Mouse (Mus musculus): ENCODE results near the gene Ncor2.

Ncor2 gene

DNA sequence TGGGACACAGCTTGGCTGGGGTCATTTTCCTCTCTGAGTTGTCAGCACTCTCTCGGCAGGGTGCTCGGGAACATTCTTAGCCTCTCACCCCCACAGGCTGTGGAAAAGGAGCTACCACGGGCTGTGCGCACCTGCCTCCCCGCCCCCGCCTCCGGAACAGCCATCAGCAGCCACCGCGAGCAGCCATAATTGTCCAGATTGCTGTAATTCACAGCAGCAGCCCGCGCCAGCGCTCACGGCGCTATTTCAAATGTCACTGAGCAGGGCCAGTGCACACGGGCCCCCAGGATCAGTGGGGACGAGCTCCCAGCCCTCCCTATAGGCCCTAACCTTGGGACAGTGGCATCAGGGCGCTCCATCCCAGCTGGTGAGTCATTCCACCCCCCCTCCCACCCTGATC lies 116.0 kb downstream of the Ncor2 start:
- no peak for DNase-seq (ENCODE audit: low spot score)

DNA sequence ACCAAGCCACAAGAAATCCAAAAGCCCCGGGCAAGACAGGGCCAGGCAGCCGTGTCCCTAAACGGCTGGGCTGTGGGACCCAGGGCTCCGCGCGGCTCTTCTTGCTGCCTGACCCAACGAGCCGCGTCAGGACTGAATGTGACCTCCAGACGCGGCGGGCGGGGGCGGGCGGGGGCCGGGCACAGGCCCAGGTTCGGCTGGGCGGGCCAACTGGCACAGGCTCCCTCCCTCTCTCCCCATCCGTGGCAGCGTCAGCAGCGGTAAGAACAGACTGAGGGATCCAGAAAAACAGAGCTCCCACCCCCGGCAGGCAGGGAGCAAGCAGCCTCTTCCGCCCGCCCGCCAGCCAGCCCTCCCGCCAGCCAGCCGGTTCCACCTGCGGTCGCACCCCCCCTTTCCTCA lies 120.8 kb downstream of the Ncor2 start:
- peak; percentile 35 for DNase-seq (ENCODE audit: low spot score)

DNA sequence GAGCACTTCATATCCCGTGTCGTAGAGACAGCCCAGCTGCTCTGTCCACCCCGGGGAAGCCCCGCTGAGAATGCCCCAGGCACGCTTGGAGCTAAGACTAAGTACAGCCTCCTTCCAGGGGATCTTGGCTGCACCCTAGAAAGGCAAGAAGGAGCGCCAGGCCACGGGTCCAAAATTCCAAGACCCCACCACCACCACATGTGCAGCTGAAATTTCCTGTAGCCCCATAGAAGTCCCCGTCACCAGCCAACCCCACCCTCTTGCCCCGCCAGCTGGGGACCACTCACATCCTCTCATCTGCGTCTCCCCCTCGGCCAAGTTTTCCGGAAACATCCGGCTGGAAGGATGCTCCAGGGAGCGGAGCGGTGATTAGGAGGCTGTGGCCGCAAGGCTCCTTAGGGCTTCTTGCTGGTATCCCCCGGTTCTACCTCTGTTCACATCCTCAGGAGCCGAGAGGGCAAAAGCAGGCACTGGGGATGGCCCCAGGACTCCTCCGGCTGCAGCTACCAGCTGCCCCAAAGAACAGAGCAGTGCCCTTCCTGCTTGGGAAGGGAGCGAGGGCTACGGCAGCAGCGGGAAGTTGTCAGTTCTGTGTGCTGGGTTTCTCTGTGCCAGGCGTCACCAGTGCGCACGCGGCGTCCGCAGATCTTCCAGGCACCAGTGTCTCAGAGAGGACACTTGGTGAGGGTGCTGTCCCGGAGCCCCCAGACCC lies 121.3 kb downstream of the Ncor2 start:
- peak; percentile 45 for DNase-seq (ENCODE audit: low spot score)

DNA sequence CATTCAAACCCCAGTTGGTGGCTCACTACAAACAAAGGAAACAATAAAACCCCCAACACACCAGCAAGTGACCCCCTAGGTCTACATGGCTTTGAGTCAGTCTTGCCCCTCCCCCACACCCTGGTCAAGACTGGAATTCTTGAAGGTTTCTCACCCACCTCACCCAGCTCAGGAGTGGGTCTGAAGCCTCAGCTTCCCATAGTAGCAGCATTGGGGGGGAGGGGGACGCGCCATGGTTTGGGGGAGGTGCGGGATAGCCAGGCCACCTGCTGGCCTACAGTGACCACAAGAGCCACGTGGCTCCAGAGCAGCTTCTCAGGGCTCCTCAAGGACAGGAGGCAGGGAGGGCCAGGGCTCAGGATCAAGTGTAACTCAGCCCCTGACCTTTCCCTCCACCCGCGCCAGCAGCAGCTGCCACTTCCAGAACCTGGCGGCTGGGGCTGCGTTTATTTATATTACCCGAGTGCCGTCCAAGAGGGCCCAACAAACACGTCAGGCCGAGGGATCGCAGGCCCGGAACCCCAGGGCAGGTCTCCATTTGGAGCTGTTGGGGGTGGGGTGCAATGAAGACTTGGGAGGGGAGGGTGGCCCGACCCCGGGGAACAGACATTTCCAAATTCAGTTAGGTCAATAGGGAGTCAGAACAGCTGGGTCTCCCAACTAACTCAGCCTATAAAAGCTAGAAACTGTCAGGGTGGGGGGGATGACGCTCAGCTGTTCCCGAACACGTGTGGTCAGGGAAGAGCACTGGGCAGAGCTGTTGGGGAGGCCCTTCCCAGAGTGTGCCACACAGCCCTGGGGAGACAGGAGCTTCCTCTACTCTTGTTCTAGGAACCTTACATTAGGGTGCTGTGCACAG lies 122.1 kb downstream of the Ncor2 start:
- peak; percentile 85 for DNase-seq (ENCODE audit: low spot score)

DNA sequence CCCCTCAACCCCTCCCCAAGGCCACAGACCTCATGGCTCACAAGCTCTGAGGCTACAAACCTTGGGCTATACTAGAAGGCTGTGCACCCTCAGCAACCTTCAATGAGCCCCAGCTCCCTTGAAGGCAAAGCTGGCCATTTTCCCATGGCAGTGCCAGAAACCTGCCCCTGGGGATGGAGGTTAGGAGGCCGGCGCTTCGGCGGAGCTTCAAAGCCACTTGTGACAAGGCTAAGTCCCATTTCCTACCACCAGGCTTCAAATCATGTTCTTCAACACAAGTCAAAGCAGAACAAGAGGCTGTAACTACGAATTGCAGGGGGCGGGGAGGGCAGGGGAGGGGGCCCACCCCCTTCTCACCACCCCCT lies 122.7 kb downstream of the Ncor2 start:
- DNase-seq (ENCODE audit: low spot score), result peak; percentile 60

DNA sequence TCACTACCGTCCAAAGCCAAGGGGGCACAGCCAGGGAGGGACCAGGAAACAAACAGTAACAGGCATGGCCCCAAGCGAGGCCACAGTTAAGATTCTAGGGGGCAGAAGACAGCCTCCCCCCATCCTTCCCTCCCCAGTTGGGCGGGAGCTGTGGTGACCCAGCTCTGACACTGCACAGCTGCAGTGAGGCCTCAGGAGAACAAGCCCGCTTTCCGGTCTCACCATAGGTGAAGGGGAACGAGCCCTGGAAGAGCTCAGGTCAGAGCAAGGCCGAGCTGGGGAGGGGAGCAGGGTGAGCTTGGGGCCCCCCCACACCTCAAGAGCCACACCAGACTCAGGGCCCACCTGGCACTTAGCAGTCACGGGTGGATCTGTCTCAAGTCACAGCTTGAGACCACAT lies 123.1 kb downstream of the Ncor2 start:
- DNase-seq (ENCODE audit: low spot score), result no peak

DNA sequence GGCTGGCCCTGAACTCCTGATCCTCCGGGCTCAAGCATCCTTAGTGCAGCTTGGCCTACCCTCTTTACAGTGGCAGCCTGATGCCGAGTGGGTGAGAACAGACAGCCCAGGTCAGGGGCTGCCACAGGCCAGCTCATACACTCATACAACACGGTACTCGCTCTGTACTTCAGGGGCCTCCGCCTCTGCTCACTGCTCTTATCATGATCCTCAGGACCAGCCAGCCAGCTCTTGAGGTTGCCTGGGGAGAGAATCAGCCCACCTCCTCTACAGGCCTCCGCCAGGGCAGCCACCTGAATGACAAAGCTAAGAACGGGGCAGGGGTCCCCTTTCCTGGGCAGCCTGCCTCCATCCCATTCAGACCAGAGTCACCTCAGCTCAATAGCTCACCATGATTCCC lies 125.4 kb downstream of the Ncor2 start:
- DNase-seq (ENCODE audit: low spot score), result no peak

DNA sequence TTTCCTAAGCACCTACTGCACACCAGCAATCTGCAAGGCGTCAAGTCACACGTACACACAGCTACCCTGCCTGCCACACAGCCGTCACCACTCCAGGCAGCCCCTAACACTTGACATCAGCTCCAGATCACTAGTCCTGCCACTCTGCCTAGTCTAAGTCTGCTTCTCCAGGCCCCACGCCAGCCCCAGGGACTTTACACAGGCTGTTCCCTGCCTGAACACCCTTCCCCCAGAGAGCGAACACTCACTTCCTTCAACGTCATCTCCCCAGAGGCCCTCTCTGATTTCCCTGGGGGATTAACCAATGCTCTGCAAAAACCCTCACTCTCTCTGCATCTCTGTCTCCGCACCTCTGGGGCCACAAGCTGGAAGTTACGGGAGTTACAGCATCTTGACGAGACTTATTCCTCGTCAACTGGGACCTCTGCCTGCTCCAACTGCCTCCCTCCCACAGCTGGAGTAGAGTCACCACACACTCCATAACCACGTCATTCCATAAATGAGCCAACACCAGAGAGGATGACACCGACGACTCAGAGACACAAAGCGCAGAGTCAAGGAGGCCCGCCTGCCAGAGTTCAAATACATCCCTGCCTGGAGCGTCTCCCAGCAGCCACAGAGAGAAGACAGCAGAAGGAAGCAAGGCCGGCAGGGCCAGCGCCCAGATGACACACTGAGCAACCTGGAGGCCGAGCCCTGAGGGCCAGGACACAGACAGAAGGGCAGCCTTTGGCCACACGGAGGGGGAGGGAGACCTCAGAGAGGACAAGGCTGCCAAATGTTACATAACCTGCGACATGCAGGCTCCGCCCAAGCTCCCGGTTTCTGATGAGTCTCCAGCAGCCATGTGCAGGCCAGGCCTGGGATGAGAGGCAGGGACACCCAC lies 126.2 kb downstream of the Ncor2 start:
- DNase-seq (ENCODE audit: low spot score), result no peak

DNA sequence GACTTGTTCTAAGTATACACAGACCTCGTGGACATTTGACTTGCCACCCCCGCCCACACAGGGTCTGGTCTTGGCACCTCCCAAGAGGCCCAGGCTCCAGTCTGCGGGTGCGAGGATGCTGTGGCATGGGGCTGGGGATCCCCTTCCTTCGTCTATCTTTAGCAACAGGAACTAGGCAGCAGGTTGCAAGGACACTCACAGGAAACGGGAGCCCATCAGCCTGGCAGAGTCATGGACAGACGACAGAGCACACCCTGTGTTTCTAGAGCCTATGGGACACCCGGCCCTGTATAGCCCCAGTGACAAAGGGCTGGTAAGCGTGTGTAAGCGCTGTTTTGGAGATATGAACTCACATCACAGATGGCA lies 126.8 kb downstream of the Ncor2 start:
- no peak for DNase-seq (ENCODE audit: low spot score)

DNA sequence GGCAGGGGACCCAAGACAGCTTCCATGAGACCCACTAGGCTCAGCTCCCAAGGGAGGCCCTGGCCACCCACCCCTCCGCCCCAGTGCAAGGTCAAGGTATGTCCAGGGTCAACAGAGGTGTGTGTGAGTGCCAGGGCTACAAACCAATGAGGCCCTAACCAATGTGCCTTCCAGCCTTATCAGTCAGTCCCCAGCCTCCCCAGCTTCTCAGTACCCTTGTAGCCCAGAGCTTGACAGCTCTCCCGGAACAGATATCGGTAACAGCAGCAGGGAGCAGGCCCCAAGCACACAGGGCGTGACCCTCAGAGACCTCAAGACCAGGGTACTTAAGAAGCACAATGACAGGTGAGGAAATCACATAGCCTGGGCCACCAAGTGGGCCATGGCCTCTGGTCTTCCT lies 129.5 kb downstream of the Ncor2 start:
- no peak for DNase-seq (ENCODE audit: low spot score)

DNA sequence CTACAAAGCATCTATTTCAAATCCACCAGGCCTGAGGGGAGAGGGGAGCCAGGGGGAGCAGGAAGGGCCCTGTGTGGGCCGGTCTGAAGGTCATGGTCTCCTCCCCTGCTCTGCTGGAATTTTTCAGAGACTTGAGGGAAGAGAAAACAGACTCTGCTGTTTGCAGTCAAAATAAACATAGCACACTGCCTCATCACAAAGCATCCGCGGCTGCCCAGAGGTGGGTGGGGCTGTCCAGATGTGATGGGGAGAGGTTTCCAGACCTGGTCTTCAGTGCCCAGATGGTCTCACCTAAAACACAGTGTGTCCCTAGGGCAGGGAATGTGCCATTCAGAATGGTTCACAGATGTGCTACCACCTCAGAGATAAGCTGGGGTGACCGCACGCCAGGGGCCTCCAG lies 132.6 kb downstream of the Ncor2 start:
- no peak for DNase-seq (ENCODE audit: low spot score)

DNA sequence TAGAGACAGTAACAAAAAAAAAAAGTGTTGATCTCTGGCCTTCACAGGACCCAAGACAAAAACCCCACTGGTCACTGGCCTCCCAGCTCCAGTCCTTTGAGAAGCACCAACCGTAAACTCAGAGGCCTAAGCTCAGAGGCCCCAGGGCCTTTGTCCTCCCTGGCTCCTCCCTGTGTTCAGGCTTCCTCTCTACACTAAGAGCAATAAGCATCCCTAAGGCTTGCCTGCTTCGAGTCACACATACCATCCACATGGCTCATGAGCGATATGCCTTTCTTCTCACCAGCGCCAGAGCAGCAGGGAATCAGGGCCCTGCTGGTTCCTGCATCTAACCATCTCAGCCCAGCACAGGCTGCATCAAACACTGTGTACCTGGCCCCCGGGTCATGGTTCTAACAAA lies 133.8 kb downstream of the Ncor2 start:
- DNase-seq (ENCODE audit: low spot score), result peak; percentile 65

DNA sequence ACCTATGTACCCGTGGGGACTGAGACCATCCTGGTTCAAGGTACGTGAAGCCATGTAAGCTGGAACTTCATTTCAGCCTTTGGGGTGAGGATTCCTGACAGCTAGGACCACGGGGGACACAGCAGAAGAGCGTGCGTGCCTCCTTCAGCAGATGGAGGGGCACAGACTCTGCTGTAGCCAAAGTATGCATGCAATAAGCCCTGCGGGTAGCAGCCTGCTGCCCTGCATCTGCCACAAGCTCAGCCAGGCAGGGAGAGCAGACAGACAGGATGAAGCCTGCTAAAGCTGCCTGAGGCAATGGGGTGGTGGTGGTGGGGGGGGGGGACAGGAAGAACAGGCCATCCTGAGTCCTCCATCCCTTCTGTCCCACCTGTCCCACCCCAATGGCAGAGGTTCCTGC lies 135.6 kb downstream of the Ncor2 start:
- no peak for DNase-seq (ENCODE audit: low spot score)

DNA sequence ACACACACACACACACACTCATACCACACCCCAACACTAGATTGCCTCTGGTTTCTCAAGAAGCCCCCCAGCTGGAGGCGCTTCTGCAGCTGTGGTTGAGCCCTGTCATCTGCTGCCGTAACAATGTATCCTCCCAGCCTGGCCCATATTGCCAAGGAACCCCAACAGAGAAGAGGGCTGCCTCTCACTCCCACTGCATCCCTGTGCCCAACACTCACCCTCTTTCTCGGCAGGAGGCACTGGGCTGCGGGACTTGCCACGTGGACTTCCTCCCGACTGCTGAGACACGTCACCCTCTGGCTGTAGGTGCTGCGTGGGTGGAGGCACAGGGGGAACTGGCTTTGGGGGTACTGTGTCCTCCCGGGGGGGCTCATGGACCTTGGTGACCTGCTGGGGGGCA lies 137.4 kb downstream of the Ncor2 start:
- no peak for DNase-seq (ENCODE audit: low spot score)

DNA sequence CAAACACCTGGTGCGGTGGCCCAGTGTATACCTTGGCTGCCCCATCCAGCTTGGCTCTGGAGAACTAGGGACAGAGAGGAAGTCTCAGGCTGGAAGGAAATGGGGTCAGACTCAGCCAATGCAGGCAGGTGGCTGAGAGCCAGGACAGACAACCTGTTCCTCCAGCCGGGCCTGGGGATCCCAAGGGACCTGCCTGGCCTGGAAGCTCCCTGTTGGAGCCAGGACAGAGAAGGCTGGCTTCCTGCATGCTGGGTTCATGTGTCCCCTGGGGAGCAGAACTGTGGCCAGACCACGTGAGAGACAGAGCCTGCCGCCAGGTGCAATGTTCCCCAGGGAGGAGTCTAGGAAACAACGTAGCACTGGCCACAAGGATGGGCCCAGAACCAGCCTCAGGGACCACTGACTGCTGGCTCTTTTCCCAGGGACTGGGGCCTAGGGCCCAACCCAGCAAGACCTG lies 138.9 kb downstream of the Ncor2 start:
- no peak for DNase-seq (ENCODE audit: low spot score)

DNA sequence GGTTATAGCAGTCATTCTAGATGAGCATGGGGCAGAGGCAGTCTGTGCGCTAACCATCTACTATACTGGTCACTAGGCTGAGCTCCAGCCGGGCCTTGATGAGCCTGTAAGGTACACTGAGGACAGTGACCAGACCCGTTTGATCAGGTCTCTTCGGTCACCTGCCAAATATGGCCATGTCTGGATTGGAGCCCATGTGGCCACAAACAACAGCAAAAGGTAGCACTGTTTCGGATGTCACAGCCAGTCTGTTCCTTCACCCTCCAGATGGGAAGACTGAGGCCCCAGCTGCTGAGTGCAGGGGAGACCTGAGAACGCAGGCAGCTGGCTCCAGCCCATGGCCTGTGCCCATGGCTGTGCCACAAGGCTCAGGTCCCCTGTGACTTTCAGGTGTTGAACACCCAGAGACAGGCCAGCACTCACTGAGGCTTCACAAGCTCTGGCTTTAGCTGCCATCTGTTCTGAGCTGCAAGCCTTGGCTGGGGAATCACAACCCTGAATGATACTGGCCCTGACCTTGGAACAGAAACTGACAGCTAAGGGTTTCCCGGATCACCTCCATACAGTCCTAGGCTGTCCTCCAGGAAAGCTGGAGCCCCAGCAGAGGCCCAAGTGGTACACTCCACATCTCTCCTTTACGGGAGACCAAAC lies 139.5 kb downstream of the Ncor2 start:
- DNase-seq (ENCODE audit: low spot score), result no peak

DNA sequence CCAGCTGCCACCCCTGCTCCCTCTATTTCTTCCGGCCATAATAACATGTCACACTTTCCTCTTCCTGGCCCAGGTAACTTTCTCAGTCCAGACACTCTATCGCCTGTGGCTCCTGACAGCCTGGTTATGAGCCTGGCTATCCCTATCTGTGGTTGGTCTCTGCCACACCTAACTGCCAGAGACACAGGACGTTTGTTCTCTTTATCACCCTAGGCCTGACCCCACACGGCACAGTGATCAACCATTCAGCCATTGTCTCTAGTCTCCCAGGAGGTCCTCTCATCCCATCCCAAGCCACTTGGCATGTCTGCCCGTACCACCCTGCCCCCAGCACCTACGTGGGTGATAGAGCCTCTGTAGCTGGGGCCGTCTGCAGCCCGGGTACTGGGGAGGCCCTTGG lies 142.5 kb downstream of the Ncor2 start:
- no peak for DNase-seq (ENCODE audit: low spot score)

DNA sequence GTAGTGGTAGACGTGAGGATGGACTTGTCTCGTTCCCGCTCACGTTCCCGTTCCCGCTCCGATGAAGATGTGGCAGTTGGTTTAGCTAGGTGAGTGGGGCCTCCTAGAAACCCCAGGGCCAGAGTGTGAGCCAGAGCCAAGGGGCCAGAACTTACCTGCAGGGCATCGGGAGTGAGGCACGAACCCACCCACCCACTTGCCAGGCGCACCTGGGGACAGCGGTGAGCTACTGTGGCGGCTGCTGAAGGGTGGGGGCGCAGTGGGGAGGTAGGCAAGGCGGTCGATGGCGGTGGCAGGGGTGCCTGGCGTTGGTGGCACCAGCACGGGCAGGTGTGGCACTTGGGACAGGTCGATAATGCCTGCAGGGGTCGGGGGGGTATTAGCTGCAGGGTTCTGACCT lies 150.1 kb downstream of the Ncor2 start:
- no peak for DNase-seq (ENCODE audit: low spot score)

DNA sequence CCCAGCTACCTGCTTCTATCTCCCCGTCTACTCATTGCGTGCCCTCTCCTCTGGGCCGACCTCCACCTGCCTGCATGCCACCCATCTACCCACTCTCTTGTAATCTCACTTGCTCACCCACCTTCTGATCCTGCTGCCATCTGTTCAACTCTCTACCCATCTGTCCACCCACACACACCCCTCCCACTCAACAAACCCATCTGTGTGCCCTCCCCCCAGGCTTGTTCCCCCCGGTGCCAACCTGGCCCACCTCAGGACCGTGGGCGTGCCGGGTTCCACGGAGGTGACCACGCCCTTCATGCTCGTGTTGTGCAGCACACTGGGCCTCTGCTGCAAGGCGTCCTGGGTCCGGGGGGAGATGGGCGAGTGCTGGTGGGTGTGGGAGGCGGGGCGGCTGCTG lies 150.6 kb downstream of the Ncor2 start:
- DNase-seq (ENCODE audit: low spot score), result no peak

DNA sequence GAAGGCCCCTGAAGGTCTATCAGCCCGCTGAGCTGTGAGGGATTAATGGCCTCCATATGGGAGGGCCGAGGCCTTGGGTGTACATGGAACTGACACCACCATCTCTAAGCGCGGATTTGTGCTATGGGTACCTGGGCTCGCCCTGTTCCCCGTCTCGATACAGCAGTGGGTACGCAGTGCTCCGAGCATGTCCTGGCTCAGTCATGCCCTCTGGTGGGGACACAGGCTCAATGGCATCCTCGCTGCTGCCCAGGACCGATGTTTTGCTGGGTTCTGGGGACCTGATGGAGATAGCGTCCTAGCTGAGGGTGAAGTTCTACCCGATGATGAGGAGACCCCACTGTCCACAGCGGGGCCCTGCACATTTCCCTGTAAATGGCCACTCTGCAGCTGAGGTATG lies 155.0 kb downstream of the Ncor2 start:
- peak; percentile 47 for DNase-seq (ENCODE audit: low spot score)

DNA sequence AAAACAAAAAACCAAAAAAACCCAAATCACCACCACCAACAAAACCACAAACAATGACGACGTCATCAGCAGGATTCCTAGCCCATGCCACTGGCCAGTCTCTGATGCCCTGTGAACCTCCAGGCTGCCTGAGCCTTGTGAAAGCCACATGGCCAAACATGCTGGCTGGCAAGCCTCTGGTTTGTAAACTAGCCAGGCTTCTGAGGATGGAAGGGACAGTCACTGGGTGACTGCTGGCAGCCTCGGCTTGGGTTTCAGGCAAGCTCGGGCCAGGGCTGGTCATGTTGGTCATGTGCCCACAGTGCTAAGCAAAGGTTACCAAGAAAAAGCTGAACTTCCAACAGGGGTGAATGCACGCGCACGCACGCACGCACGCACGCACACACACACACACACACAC lies 157.7 kb downstream of the Ncor2 start:
- DNase-seq (ENCODE audit: low spot score), result no peak

DNA sequence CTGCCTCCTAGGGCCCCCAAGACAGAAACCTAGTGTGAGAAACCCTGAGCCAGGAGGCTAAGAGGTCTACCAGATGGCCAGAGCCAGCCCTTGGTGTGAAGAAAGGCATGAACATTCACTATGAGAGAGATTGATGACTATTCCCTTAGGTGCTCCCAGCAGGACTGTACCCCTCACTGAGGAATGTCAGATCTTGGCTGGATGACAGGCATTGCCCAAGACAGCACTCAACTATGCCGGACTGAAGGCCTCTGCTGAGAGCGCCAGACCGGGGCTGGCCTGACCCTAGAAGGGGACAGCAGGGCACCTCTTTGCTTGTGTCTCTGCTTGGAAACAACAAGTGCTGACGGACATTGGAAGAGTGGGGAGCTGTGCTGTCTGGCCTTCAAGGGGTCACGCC lies 159.9 kb downstream of the Ncor2 start:
- DNase-seq (ENCODE audit: low spot score), result no peak

Measured in embryo, embryonic 10 days (tissue).